Mouse (Mus musculus): ENCODE data around the gene Gm18596.
"Not testable (repeated sequence)": the region's sequence is repeated elsewhere in the genome, so short reads cannot be mapped to it uniquely, and the experiment has no call there.

Gene Gm18596

GRCm38 (mm10) chr10:77713734-77714133 lies 28.7 kb downstream of the Gm18596 start:
- DNase-seq (ENCODE audit: low read depth, low spot score), result no peak

DNA sequence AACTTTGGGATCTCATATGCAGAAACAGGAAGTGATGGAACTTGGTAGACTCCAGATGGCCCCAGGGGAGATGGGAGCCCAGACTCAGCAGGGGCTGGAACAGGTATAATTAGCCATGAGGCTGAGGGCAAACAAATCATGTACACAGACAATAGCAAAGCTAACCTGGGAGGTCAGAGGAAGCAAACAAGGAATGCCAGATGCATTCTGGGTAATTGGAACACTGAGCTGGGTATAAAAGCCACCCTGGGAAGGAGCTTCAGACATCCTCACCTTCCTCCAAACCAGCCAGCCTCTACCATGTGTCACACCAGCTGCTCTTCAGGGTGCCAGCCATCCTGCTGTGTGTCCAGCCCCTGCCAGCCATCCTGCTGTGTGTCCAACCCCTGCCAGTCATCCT lies 31.3 kb downstream of the Gm18596 start, which contains the start of gene Gm10024:
Gene Gm10024 (plus strand): TSS at position 301 of the 400 bp plus-strand sequence.
- not testable (repeated sequence) for DNase-seq (ENCODE audit: low read depth, low spot score)

- DNase-seq (ENCODE audit: low read depth, low spot score), result no peak
These were observed 32.6 kb downstream of the Gm18596 start for GRCm38 (mm10) chr10:77709831-77710230.

- DNase-seq (ENCODE audit: low read depth, low spot score), result no peak
These were observed 36.1 kb downstream of the Gm18596 start, which contains the start of gene Gm10272 for GRCm38 (mm10) chr10:77706326-77706725. TSS of gene Gm10272 (plus strand) at chr10:77706626.

DNA sequence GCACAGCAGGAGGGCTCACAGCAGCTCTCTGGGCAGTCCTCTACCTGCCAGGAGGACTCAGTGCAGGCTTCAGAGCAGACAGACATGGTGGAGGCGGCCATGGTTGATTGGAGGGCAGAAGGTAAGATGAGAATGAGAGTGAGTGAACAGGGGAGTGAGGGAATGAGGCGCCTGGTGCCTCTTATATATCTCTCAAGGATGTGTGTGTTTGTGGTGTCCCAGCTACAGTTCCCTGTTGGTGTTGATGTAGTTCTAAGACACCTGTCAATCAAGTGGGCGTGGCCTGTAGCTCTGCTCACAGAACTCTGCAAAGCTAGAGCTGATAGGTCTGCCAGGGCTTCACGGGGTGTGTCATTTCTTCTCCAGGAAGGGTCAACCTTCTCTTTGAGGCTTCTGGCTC lies 45.3 kb downstream of the Gm18596 start, which contains the start of gene Gm9508:
Gene Gm9508 (minus strand): TSS at position 101 of the 400 bp plus-strand sequence.
- DNase-seq (ENCODE audit: low read depth, low spot score), result no peak

Measured in embryo, embryonic 11.5 days (tissue).